Mouse (Mus musculus) kidney, postnatal 0 days (tissue): ENCODE data around the gene Abcf3. TPM values are rescaled to one million over a fixed set of nuclear protein-coding genes. Genes with fewer than 3 reads are reported as not detected.

Source experiments
- ATAC-seq: fragments of 200-750 bp; cut with Nextera tagmentation; replicated peaks from 2 replicates; pipeline ENCODE4 v1.8.0; 2017; ENCODE audit warnings: low read depth, moderate number of reproducible peaks, moderate TSS enrichment, moderate library complexity; ENCODE audit not compliant: low FRiP score
- DNase-seq: peaks from one replicate; pipeline ENCODE4 v3.0.0-alpha.2; 2016; ENCODE audit warnings: low spot score
- H3K27ac ChIP-seq: fragments of 300-500 bp; sonication (generic); 2 replicates; pipeline ENCODE4 v1.5.1; 2014; ENCODE audit warnings: mild to moderate bottlenecking
- H3K27me3 ChIP-seq: fragments of 300-500 bp; sonication (generic); 2 replicates; pipeline ENCODE4 v1.6.1; 2014; ENCODE audit warnings: low read length, mixed read lengths; ENCODE audit not compliant: insufficient read depth
- H3K36me3 ChIP-seq: fragments of 300-500 bp; sonication (generic); 2 replicates; pipeline ENCODE4 v1.6.1; 2014; ENCODE audit warnings: low read length, mixed read lengths; ENCODE audit not compliant: insufficient read depth
- H3K4me1 ChIP-seq: fragments of 300-500 bp; sonication (generic); replicated peaks from 2 replicates; pipeline ENCODE4 v1.6.1; 2014; ENCODE audit warnings: antibody characterized with exemption, low read length, mixed read lengths; ENCODE audit not compliant: insufficient read depth
- H3K4me2 ChIP-seq: fragments of 300-500 bp; sonication (generic); 2 replicates; pipeline ENCODE4 v1.6.1; 2014; ENCODE audit warnings: mild to moderate bottlenecking, low read length, moderate library complexity, mixed read lengths
- H3K4me3 ChIP-seq: fragments of 300-500 bp; sonication (generic); replicated peaks from 2 replicates; pipeline ENCODE4 v1.5.1; 2014; ENCODE audit warnings: low read depth, low read length
- H3K9ac ChIP-seq: fragments of 300-500 bp; sonication (generic); 2 replicates; pipeline ENCODE4 v1.6.1; 2014; ENCODE audit warnings: low read depth, low read length
- H3K9me3 ChIP-seq: fragments of 300-500 bp; sonication (generic); replicated peaks from 2 replicates; pipeline ENCODE4 v1.6.1; 2016; ENCODE audit warnings: low read length, inconsistent platforms, mixed read lengths
- CTCF ChIP-seq: IDR thresholded peaks from 2 replicates; pipeline ENCODE4 v1.5.1; 2016; ENCODE audit warnings: antibody characterized with exemption, low read depth, mild to moderate bottlenecking, moderate library complexity
- WGBS: fragments of 180-500 bp; shearing (Covaris S2); extraction: QIAGEN DNeasy Blood & Tissue Kit; methylation state at CpG from one replicate; pipeline ENCODE4 v1.1.7; 2014; 5-methylcytosine and 5-hydroxymethylcytosine counted together
- polyA plus RNA-seq: library from polyadenylated mRNA; unstranded; fragments of >200 nt; fragmentation: Nextera tagmentation; extraction: Ambion mirVana; gene quantifications from 2 replicates; pipeline ENCODE4 v1.2.1, GENCODE M21; 2015

Gene Abcf3
- polyA plus RNA-seq, result 51.6 and 53.6 TPM in 2 replicates

- under 1% methylated on average over 56 of the region's 56 CpGs for WGBS
- peak within 1 kb of the TSS; percentile 47 for H3K27ac ChIP-seq
- H3K9me3 ChIP-seq, result no peaks in the 10 kb centered on the region
- H3K9ac ChIP-seq, result peak within 1 kb of the TSS; percentile 84
- peaks cover 5% of the 10 kb centered on the region for H3K4me1 ChIP-seq
- H3K4me3 ChIP-seq, result peak within 1 kb of the TSS; percentile 91
- DNase-seq (peak; percentile 100), ATAC-seq (peak; percentile 98)
- H3K36me3 ChIP-seq, result peaks cover 33% of the 10 kb centered on the region
- peak within 1 kb of the TSS; percentile 91 for H3K4me2 ChIP-seq
- no peak for TF ChIP-seq CTCF
- H3K27me3 ChIP-seq, result no peaks in the 10 kb centered on the region
These were observed at the start of gene Abcf3 for GRCm38 (mm10) chr16:20548096-20548948. Abcf3 (plus strand) TSS chr16:20548577.

- no peak; the same call in 1 of the 2 replicates for TF ChIP-seq CTCF
- DNase-seq (peak; percentile 97), ATAC-seq (peak; percentile 94)
- peak within 1 kb of the TSS; percentile 88 for H3K4me2 ChIP-seq
- H3K4me3 ChIP-seq, result peak within 1 kb of the TSS; percentile 94
- H3K27ac ChIP-seq, result peak within 1 kb of the TSS; percentile 83
- no peaks in the 10 kb centered on the region for H3K27me3 ChIP-seq
- WGBS, result under 1% methylated on average over 49 of the region's 49 CpGs
- H3K4me1 ChIP-seq, result peaks cover 6% of the 10 kb centered on the region
- H3K9me3 ChIP-seq, result no peaks in the 10 kb centered on the region
- H3K36me3 ChIP-seq, result peaks cover 28% of the 10 kb centered on the region
- peak within 1 kb of the TSS; percentile 94 for H3K9ac ChIP-seq
These were observed 49.5 kb upstream of the Abcf3 start, which contains the start of gene Eif2b5 for GRCm38 (mm10) chr16:20498677-20499475. Eif2b5 (plus strand) TSS chr16:20498817.

- H3K4me2 ChIP-seq, result no peak overlapping the region
- no peaks in the 10 kb centered on the region for H3K4me1 ChIP-seq
- peaks cover 93% of the 10 kb centered on the region for H3K36me3 ChIP-seq
- H3K4me3 ChIP-seq, result no peak overlapping the region
- ATAC-seq (no peak), DNase-seq (no peak)
- no peak overlapping the region for H3K27ac ChIP-seq
- no peak overlapping the region for H3K9ac ChIP-seq
- WGBS, result 85% methylated on average over 8 of the region's 8 CpGs
- TF ChIP-seq CTCF, result no peak
- no peaks in the 10 kb centered on the region for H3K27me3 ChIP-seq
- H3K9me3 ChIP-seq, result no peaks in the 10 kb centered on the region
These were observed 42.4 kb upstream of the Abcf3 start for GRCm38 (mm10) chr16:20506000-20506399.

GRCm38 (mm10) chr16:20509349-20509748 is 39.0 kb upstream of the Abcf3 start:
- Histone ChIP-seq H3K4me3 (no peak overlapping the region), H3K27me3 (no peaks in the 10 kb centered on the region), H3K9me3 (no peaks in the 10 kb centered on the region), H3K36me3 (peaks cover 66% of the 10 kb centered on the region), H3K27ac (no peak overlapping the region), H3K9ac (no peak overlapping the region), H3K4me2 (no peak overlapping the region), H3K4me1 (no peaks in the 10 kb centered on the region)
- TF ChIP-seq CTCF, result peak; percentile 70
- 78% methylated on average over 3 of the region's 3 CpGs for WGBS
- ATAC-seq, result peak; percentile 82
- DNase-seq, result peak; percentile 65

GRCm38 (mm10) chr16:20511277-20511847 is 37.0 kb upstream of the Abcf3 start:
- no peak overlapping the region for H3K27ac ChIP-seq
- H3K27me3 ChIP-seq, result no peaks in the 10 kb centered on the region
- H3K4me2 ChIP-seq, result no peak overlapping the region
- no peaks in the 10 kb centered on the region for H3K4me1 ChIP-seq
- H3K4me3 ChIP-seq, result no peak overlapping the region
- 88% methylated on average over 7 of the region's 7 CpGs for WGBS
- no peak for DNase-seq
- H3K9me3 ChIP-seq, result no peaks in the 10 kb centered on the region
- H3K9ac ChIP-seq, result no peak overlapping the region
- no peak for TF ChIP-seq CTCF
- peaks cover 48% of the 10 kb centered on the region for H3K36me3 ChIP-seq
- no peak for ATAC-seq

- ATAC-seq, result no peak
- 0 out of 2 replicates have a peak, but pooled peaks cover 10% of the 10 kb centered on the region for H3K36me3 ChIP-seq
- DNase-seq, result no peak
- H3K9me3 ChIP-seq, result no peaks in the 10 kb centered on the region
- H3K9ac ChIP-seq, result peak overlapping the region; percentile 97
- TF ChIP-seq CTCF, result no peak
- peak overlapping the region; percentile 53 for H3K4me2 ChIP-seq
- peaks cover 7% of the 10 kb centered on the region; the same call in 1 of the 2 replicates for H3K4me1 ChIP-seq
- peak overlapping the region; percentile 96; the same call in 1 of the 2 replicates for H3K27ac ChIP-seq
- H3K4me3 ChIP-seq, result peak overlapping the region; percentile 93
- H3K27me3 ChIP-seq, result no peaks in the 10 kb centered on the region
These were observed 32.3 kb upstream of the Abcf3 start for GRCm38 (mm10) chr16:20516032-20516431.
